Mouse (Mus musculus): ENCODE data around the gene Catsper2.
"Not testable (repeated sequence)": the region's sequence is repeated elsewhere in the genome, so short reads cannot be mapped to it uniquely, and the experiment has no call there.

Gene Catsper2

DNA sequence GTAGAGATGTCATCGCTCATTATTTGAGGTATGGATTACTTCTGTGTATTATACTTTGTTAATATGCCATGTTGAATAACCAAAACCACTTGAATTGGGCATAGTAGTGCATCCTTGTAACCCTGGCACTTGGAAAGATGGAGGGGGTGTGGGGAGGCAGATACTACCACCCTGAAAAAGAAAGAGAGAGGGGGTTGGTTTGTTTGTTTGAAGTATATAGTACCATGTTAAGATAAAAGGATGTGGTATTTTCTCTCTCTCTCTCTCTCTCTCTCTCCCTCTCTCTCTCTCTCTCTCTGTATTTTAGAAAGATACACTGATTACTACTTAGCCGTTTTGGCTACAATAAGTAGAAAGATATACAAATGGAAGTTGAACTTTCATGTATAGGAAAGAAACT is 12.3 kb upstream of the Catsper2 start:
- DNase-seq, result no peak

DNA sequence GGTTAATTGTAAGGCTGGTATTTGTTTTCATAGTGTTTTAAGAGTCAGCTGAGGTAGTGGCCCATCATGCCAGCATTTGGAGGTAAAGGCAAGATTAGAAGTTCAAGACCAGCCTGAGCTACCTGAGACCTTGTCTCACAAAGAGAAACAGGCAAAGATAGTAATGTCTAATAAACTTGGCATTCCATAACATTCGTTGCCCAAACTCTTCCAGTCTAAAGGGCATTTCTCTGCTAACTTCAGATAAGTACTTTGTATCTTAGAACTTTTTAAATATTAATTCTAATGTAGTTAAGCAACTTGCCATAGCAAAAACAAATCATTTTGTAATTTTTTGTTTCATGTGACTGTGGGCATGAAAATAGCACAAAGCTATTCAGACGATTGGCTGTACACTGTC is 9.6 kb upstream of the Catsper2 start:
- DNase-seq, result no peak

DNA sequence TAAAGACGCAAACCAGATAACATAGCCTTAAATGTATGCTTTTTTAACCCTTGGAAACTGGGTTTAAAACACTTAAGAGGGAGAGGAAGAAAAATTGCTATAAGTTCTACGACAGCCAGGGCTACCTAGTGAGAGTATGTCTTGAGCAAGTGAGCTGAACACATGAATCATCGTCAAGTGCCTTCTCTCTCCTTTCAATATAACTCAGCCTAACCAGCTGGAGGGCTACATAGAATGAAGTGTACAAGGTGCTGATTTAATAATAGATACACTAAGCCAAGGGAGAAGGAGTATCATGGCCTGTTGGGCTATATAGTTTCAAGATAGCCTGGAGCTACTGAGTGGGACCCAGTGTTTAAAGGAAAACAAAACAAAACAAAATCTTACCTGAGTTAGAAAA is 4.9 kb upstream of the Catsper2 start:
- no peak for DNase-seq

DNA sequence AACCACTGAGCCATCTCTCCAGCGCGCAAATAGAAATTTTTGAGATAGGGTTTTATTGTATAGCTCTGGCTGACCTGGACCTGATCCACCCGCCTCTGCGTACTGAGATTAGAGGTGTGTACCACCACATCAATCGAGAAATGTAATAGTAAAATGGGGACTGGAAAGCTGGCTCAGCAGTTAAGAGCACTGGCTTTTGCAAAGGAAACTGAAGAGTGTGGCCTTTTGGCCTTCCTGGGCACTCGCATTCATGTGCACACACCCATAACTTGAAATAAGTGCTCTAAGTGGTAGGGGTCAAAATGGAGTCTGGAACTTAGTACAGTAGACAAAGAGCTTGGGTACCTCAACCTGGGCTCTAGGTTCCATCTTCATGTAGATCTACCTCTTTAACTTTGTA is 2.8 kb upstream of the Catsper2 start:
- DNase-seq, result no peak

DNA sequence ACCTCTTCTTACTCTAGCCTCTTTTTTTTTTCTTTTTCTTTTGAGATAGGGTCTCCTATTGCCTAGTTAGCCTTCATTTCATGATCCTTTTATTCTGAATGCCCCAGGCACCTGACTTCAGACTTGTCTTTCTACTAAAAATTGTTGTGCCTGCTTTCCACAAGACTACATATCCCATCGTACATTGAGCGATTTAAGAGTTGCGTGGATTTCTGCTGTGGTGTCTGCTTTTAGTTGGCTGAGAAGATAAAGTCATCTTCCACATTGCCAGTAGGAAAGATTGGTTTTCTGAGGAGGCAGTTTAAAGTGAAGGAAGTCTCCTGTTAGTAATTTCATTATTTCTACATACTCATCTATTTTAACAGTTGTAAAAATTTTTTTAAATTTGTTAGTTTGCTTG is 2.0 kb upstream of the Catsper2 start:
- DNase-seq, result no peak

DNA sequence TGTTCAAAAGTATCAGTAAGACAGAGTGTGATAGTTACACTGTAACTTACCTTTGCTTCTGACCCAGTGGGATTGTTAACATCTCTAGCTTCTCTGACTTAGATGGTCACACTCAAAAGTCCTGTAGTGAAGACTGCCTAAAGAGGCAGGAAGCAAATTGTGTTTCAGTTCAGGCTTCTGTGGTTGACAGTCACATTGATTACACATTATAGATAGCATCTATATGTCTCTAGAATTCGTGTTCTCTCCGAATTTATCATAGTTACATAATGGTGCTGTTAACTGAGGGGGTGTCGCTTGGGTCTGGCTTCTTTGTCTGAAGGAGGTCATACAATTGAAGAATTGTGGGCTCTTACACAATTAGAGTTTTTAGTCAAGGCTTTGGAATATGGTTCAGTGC is 1.5 kb upstream of the Catsper2 start:
- no peak for DNase-seq

DNA sequence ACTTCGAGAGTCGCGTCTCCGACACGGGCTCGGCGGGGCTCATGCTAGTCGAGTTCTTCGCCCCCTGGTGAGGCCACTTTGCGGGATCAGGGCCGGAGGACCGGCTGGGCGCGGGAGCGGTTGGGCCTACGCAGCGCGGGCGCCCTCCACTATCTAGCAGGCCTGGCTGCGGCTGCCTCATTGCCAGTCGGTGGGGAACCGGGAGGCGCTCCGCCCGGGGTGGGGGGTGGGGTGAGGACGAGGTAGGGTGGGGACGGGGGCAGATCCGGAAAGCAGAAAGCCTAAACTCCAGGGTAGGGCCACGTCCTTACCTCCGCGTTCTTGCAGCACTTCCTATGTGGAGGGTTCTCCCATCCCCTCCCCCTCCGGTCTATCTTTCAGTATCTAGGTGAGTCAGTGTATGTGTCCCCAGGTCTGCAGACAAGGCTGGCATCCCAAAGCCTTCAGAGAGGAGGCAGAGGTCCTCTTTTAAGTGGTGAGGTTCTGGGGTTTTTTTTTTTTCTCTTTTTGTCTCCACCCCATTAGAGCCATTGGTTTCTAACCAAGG is 620 bp upstream of the Catsper2 start:
- DNase-seq, result peak; percentile 37

DNA sequence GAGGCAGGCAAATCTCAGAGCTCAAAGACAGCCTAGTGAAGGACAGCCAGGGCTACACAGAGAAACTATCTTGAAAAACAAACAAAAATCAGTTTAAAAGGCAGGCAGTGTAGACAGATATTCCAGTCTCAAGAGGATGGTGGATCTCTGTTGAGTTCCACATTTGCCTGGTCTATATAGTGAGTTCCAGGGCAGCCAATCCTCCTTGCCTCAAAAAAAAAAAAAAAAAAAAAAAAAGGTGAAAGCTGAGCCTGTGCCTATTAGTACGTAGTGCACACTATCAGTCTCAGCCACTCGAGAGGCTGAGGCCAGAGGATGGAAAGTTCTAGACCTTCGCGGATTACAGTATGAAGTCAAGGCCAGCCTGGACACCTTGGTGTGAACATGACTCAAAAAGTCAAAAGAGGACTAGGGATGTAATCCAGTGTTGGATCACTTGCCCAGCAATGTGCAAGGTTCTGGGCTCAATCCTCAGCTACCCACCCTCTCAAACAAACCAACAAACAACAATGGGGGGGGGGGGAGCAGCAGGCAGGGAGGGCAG is 677 bp downstream of the Catsper2 start:
- peak; percentile 12 for DNase-seq

DNA sequence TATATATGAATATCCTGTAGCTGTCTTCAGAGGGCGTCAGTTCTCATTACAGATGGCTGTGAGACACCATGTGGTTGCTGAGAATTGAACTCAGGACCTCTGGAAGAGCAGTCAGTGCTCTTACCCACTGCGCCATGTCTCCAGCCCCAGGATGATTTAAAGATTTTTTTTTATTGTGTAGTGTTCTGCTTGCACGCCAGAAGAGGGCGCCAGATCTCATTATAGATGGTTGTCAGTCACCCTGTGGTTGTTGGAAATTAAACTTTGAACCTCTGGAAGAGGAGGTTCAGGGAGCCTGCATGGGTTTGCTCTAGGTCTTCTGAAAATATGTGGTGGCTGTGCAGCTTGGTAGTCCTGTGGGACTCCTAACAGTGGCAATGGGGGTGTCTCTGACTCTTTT is 5.4 kb downstream of the Catsper2 start:
- no peak for DNase-seq

DNA sequence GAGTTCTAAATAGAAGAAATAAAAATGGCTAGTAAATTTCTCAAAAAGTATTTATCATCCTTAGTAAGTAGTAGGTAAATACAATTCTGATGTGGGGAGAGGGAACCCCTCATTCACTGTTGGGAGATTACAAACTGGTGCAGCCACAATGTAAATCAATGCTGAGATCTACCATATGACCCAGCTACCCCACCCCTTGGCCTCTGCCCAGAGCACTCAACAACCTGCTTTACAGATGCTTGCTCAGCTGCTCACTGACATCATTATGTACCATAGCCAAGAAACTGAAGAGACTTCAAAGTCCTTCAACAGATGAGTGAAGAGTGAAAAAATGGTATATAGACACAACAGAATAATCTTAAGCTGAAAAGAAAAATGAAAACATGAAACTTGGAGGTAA is 10.3 kb downstream of the Catsper2 start:
- no peak for DNase-seq

DNA sequence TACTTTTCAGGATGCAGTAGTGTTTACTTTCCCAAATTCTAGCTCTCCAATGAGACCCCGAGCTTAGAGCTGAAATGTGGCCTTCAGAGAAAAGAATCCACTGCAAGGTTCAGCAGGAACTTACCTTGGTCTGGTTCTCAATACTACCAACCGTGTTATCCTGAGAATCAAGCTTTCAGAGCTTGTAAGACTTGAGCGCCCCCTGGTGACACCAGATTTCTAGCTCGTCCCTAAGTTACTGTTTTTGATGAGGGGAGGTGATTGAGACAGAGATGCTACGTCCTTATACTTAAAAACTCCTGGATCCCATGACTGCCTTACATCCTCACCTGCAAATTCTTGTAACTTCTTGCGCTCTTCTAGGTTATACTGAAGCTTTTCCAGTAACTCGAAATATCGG is 17.0 kb downstream of the Catsper2 start:
- peak; percentile 65 for DNase-seq

DNA sequence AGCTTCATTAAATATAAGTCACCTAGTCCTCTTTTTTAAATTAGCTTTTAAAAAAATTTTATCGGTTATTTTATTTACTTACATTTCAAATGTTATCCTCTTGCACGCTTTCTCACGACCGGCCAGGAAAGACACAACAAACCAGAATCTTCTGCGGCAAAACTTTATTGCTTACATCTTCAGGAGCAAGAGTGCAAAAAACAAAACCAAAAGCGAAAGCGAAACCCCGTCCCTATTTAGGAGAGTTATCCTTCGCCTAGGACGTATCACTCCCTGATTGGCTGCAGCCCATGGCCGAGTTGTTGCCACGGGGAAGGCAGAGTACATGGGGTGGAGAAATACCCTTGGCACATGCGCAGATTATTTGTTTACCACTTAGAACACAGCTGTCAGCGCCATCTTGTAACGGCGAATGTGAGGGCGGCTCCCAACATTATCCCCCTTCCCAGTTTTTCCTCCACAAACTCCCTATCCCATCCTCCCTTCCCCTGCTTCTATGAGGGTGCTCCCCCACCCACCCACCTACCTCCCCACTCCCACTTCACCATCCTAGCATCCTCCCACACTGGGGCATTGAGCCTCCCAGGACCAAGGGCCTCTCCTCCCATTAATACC is 26.5 kb downstream of the Catsper2 start, which contains the start of gene Strc:
Gene Strc (minus strand): TSS at position 208 of the 615 bp plus-strand sequence.
- DNase-seq, result not testable (repeated sequence)

DNA sequence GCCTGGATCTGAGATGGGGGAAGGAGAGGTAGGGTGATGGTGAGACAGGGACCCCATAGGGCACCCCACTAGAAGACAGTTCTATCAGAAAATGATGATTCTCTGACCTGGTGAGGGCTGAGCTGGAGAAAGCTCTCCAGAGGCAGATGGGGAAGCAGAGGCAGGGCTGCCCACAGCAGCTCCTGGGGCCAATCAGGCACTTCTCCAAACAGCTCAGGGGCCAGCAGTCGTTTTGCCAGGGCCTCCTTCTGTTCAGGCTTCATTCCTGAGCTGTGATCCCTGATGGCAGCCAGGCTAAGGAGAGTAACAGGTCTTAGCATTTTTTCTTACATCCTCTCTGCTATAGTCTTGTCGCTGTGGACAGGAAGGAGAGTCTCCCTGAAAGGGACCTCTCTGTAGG is 38.8 kb downstream of the Catsper2 start:
- no peak for DNase-seq

DNA sequence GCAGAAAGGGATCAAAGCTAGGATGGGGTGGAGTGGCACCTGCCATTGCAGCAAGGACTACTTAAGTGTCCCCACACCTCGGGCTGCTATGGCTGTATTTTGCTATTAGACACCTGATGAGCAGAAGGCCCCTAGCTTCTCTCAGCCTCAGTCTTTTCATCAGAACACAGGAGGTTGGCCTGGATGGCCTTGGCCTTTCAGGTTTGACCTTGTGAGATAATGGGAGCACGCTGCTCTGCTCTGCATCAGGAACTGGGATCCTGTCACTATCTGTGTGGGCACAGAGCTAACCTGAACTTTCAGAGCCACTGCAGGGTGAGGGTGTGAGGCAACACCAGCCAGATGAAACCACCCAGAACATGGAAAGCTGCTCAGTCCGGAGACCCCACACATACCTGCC is 41.3 kb downstream of the Catsper2 start:
- no peak for DNase-seq

DNA sequence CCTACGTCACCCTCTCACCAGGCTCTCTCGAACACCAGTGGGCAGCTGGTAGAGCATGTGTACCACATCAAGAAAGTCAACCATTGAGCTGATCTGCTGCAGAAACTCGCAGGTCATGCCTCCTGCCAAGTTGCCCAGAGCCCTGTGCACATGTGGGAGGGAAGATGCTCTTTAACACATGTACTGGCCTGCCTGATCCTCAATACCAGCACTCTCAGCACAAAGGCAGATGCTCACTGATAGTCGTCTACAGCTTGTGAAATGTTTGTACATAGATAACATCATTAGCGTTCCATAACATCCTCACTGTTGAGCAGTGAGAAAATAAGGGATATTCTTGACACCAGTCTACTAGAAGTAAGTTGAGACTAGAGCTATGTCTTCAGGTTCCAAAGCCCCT is 42.7 kb downstream of the Catsper2 start:
- DNase-seq, result no peak

DNA sequence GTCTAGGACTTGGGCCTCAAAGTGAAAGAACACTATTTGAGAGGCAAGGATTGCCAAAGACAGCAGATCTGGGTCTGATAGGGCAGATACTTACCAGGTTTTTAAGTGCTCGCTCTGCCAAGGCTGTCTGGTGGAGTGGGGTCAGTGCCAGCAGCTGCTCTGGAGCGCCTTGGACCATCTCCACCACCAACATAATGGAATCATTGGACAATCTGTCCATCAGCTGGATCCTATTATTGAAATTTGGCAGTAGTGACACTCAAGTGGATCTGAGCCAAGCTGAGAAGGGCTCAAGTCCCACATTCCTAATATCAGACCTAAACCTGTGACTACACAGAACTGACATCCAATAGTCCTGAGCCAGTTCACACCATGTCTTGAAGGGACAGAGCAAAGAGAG is 44.8 kb downstream of the Catsper2 start:
- peak; percentile 23 for DNase-seq

DNA sequence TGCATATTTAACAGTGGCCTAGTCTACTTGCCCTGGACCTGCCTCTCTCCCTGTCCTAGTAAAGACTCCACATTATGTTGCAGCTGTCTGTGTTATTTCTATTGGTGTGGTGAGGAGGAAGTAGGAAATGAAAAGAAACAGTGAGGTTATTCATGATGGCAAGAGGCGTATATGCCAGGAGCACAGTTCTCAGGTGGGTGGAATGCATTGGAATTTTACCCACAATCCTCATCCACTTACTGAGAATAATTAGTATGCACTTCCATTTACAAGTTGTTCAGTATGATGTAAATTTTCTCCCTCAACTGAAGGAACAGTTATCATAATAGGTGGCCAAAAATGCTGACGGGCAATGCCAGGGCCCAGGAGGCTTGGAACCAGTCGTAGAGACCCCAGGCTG is 49.9 kb downstream of the Catsper2 start:
- no peak for DNase-seq

DNA sequence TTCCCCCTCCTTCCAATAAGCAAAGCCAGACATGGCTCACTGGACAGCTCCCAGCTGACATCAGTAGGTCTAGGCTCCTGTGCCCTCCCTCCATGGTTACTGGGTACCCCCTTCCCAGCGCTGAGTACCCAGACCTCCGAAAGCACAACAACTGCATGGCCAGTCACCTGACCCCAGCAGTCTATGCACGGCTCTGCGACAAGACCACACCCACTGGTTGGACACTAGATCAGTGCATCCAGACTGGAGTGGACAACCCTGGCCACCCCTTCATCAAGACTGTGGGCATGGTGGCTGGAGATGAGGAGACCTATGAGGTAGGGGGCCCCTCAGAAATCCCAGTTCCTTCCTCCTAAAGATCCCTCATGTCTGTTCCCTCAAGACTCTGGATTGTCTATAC is 54.1 kb downstream of the Catsper2 start:
- no peak for DNase-seq

DNA sequence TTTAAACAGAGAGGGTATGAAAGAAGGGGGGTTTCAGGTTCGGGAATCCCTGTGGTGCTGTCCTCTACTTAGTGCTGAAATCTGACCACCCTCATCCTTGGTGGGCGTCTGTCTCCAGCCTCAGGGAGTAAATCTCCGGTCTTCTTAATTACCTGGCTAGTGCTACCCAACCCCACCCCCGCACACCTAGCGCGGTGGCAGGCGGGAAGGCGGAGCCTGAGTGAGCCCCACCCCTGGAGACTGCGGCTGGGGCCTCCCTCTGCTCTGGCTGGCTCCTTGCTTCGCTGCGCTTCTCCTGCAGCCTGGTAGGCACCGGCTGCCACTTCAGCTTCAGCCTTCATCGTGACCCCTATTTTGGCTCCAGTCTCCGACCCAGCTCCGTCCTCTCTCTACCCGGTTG is 55.2 kb downstream of the Catsper2 start:
- peak; percentile 87 for DNase-seq

DNA sequence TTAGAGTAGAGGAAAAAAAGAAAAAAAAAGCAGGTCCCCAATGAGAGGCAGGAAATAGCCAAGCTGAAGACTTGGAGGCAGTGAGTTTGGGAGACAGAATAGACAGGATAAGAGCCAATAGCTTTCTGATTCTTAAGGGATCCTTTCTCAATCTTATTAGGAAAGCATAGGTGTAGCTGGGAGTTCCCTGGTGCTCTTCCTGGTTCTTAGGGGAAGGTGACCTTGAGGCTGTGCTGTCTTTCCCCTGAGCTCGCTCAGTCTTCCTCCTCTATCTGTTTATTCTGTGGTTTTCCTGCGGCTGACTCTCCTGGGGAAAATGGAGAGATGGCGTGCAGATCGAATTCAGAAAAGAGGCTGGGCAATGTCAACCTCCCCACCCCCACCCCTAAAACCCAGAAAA is 55.6 kb downstream of the Catsper2 start:
- no peak for DNase-seq

DNA sequence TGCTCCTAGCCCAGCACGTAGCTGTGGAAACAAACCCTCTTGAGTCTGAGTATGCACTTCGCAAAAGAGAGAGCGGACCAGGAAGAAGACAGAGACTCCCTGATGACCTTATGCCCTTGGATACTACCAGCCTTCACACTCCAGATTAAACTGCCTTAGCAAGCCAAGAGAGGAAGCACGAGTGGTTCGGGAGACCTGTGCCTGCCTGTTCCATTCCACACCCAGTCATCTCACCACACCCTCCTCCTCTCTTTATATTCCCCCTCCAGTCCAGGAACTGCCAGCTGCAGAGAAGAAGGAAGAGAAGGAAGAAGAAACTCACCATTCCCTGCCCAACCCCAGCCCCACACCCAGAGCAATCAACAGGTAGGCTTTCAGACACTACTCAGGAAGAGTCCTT is 56.1 kb downstream of the Catsper2 start, which contains the start of gene Ckmt1:
Gene Ckmt1 (plus strand): TSS at position 221 of the 400 bp plus-strand sequence.
- DNase-seq, result no peak

DNA sequence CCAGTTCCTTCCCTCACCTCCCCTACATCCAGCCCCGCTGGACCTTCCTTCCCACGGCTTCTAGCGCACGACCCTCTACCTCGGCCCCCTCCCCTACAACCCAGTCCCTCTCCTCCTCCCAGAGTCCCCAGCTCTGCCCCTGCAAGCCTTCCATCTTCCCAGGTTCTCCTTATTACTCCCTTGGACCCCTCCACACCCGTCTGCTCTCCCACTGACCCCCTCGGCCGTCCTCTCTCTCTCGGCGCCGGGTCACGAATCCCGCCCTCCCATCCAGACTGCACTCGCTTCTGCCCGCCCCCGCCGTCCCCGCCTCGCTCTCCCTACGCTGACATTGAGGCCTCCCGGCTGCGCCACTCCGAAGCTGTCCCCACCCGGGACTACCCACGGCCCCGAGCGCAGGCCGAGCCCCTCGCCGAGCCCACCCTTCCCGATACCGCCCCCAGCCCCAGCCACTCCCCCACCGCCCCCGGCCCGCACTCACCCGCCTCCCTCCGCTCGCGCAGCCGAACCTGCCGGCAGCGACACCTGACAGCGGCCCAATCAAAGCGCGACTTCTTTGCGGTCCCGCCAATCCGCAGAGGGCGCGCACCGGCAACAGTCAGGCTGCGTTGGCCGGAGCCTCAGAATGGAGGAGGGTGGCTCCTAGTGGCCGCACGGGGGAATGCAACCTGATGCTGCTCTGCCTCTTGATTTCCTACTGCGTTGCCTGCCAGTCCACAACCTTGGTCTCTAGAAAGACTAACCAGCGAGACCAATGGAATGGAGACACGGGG is 58.6 kb downstream of the Catsper2 start, which contains the start of gene Ppip5k1:
Gene Ppip5k1 (minus strand): TSS at position 577 of the 773 bp plus-strand sequence.
- peak; percentile 98 for DNase-seq

DNA sequence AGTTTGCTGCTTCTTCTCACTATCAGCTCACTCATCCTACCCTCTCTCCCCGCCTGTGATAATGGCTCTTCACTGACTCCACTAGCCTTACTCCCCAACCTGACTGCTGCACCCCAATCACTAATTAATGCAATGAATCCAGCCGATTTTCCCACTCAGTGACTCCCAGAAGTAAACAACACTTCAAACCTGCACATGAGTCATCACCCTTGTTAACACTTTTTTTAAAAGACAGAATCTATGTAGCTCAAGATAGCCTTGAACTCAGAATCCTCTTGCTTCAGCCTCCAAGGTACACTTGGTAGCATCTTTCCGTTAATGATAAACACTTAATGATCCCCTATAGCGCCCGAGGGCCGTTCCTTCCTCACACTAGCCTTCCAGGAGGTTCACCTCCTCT is 59.2 kb downstream of the Catsper2 start:
- DNase-seq, result no peak

DNA sequence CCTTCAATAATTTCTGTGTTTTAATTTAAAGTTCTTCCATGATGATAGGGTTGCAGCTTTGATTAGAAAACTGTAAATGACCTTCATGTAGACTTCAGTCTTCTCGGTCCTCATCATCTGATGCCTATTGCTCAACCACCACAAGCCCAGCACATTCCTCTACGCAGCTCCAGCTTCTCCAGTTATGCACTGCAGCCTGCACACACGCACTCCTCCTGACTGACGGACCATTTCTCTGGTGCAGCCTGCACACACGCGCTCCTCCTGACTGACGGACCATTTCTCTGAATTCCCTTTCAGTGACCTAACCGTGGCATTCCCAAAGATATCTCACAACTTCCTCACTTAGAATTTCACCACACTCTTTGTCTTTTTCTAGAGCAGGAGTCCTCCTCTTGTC is 60.4 kb downstream of the Catsper2 start:
- DNase-seq, result no peak
